Mouse (Mus musculus) ES-Bruce4 (cell line): ENCODE measurements around the gene Ptch1.

Experiments used
- CTCF ChIP-seq: IDR thresholded peaks from one replicate; pipeline ENCODE4 v1.8.1; 2011; ENCODE audit warnings: low read depth, low read length
- POLR2A ChIP-seq: IDR thresholded peaks from one replicate; pipeline ENCODE4 v1.8.1; 2011; ENCODE audit warnings: low read length; ENCODE audit not compliant: insufficient read depth

DNA sequence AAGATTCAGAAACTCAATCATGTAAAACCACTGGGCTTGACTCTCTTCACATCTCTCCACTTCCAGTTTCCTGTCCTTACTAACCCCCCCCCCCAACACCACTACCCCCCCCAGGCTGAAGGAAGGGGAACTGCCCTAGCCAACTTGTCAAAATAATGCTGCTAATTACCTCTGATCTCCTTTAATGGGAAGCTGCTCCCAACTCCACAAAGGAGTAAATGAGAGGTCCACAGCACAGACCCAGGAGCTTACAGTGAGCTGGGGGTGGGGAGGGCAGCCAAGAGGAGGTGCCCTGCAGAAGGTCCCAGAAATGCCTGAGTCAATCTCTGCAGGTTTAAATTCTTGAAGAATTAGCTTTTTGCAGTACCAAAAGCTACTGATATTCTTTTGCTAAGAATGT, 2.9 kb downstream of the Ptch1 start:
- TF ChIP-seq POLR2A = no peak
- TF ChIP-seq CTCF = no peak
